Mouse (Mus musculus) heart, embryonic 10.5 days (tissue): ENCODE results near the gene Tmem19. TPM values are rescaled to one million over a fixed set of nuclear protein-coding genes. Genes with fewer than 3 reads are reported as not detected.
"Not testable (repeated sequence)": the region's sequence is repeated elsewhere in the genome, so short reads cannot be mapped to it uniquely, and the experiment has no call there.

Experiments
- DNase-seq: peaks from one replicate; pipeline ENCODE4 v3.0.0-alpha.2; 2017; ENCODE audit warnings: low spot score
- H3K27ac ChIP-seq: fragments of 300-500 bp; sonication (generic); 2 replicates; pipeline ENCODE4 v1.5.1; 2016; ENCODE audit warnings: mild to moderate bottlenecking
- H3K27me3 ChIP-seq: fragments of 300-500 bp; sonication (generic); 2 replicates; pipeline ENCODE4 v1.6.1; 2016; ENCODE audit warnings: mild to moderate bottlenecking; ENCODE audit not compliant: poor library complexity, insufficient read depth, severe bottlenecking
- H3K36me3 ChIP-seq: fragments of 300-500 bp; sonication (generic); 2 replicates; pipeline ENCODE4 v1.6.1; 2016; ENCODE audit warnings: mild to moderate bottlenecking, moderate library complexity
- H3K4me1 ChIP-seq: fragments of 300-500 bp; sonication (generic); 2 replicates; pipeline ENCODE4 v1.6.1; 2016; ENCODE audit warnings: mild to moderate bottlenecking
- H3K4me3 ChIP-seq: fragments of 300-500 bp; sonication (generic); 2 replicates; pipeline ENCODE4 v1.5.1; 2016; ENCODE audit warnings: mild to moderate bottlenecking, moderate library complexity
- H3K9me3 ChIP-seq: fragments of 300-500 bp; sonication (generic); 2 replicates; pipeline ENCODE4 v1.6.1; 2016; ENCODE audit warnings: mild to moderate bottlenecking, moderate library complexity
- WGBS: fragments of 180-500 bp; shearing (Covaris S2); methylation state at CpG from one replicate; pipeline ENCODE4 v1.1.7; 2016; 5-methylcytosine and 5-hydroxymethylcytosine counted together
- polyA plus RNA-seq: library from polyadenylated mRNA; unstranded; fragments of >200 nt; fragmentation: Nextera tagmentation; extraction: Ambion mirVana; gene quantifications from 2 replicates; pipeline ENCODE4 v1.2.1, GENCODE M21; 2016

Gene Tmem19
- polyA plus RNA-seq, 1 experiment from 2014 or later, result 25.9 TPM

- Histone ChIP-seq H3K4me3 (no peak overlapping the region), H3K9me3 (no peaks in the 10 kb centered on the region), H3K36me3 (peaks cover 13% of the 10 kb centered on the region; the same call in 1 of the 2 replicates), H3K4me1 (no peaks in the 10 kb centered on the region; the same call in 1 of the 2 replicates), H3K27me3 (no peaks in the 10 kb centered on the region), H3K27ac (no peak overlapping the region)
- WGBS, result 73% methylated on average over 4 of the region's 4 CpGs
- DNase-seq, result no peak
These were observed 25.4 kb downstream of the Tmem19 start for GRCm38 (mm10) chr10:115336901-115337300.

GRCm38 (mm10) chr10:115333528-115333927 is 28.8 kb downstream of the Tmem19 start:
- DNase-seq, result peak; percentile 52
- Histone ChIP-seq H3K27ac (no peak overlapping the region), H3K4me1 (no peaks in the 10 kb centered on the region; the same call in 1 of the 2 replicates), H3K36me3 (no peaks in the 10 kb centered on the region), H3K4me3 (no peak overlapping the region), H3K27me3 (no peaks in the 10 kb centered on the region), H3K9me3 (no peaks in the 10 kb centered on the region)
- WGBS, result 75% methylated on average over 9 of the region's 9 CpGs

GRCm38 (mm10) chr10:115332997-115333396 is 29.3 kb downstream of the Tmem19 start:
- no peaks in the 10 kb centered on the region; the same call in 1 of the 2 replicates for H3K4me1 ChIP-seq
- H3K4me3 ChIP-seq, result no peak overlapping the region
- WGBS, result 65% methylated on average over 4 of the region's 4 CpGs
- H3K27me3 ChIP-seq, result no peaks in the 10 kb centered on the region
- H3K27ac ChIP-seq, result no peak overlapping the region
- H3K36me3 ChIP-seq, result no peaks in the 10 kb centered on the region
- H3K9me3 ChIP-seq, result no peaks in the 10 kb centered on the region
- DNase-seq, result no peak

GRCm38 (mm10) chr10:115332420-115332952 is 29.8 kb downstream of the Tmem19 start:
- no peaks in the 10 kb centered on the region for H3K27me3 ChIP-seq
- DNase-seq, result peak; percentile 41
- no peaks in the 10 kb centered on the region for H3K36me3 ChIP-seq
- no peaks in the 10 kb centered on the region for H3K9me3 ChIP-seq
- no peak overlapping the region for H3K27ac ChIP-seq
- no peaks in the 10 kb centered on the region; the same call in 1 of the 2 replicates for H3K4me1 ChIP-seq
- WGBS, result 78% methylated on average over 8 of the region's 8 CpGs
- no peak overlapping the region for H3K4me3 ChIP-seq

GRCm38 (mm10) chr10:115329010-115329530 is 33.2 kb downstream of the Tmem19 start:
- Histone ChIP-seq H3K27ac (no peak overlapping the region), H3K27me3 (no peaks in the 10 kb centered on the region), H3K36me3 (no peaks in the 10 kb centered on the region), H3K4me1 (no peaks in the 10 kb centered on the region; the same call in 1 of the 2 replicates), H3K4me3 (no peak overlapping the region), H3K9me3 (no peaks in the 10 kb centered on the region)
- no peak for DNase-seq
- WGBS, result 68% methylated on average over 3 of the region's 3 CpGs

GRCm38 (mm10) chr10:115328514-115328913 is 33.8 kb downstream of the Tmem19 start:
- H3K36me3 ChIP-seq, result no peaks in the 10 kb centered on the region
- 67% methylated on average over 6 of the region's 6 CpGs for WGBS
- H3K27ac ChIP-seq, result no peak overlapping the region
- H3K27me3 ChIP-seq, result no peaks in the 10 kb centered on the region
- no peaks in the 10 kb centered on the region; the same call in 1 of the 2 replicates for H3K4me1 ChIP-seq
- DNase-seq, result peak; percentile 52
- no peaks in the 10 kb centered on the region for H3K9me3 ChIP-seq
- H3K4me3 ChIP-seq, result no peak overlapping the region

- 10% methylated on average over 6 of the region's 6 CpGs for WGBS
- no peaks in the 10 kb centered on the region for H3K4me1 ChIP-seq
- DNase-seq, result peak; percentile 75
These were observed 39.0 kb downstream of the Tmem19 start for GRCm38 (mm10) chr10:115323295-115323694.

GRCm38 (mm10) chr10:115321317-115322035 is 40.8 kb downstream of the Tmem19 start:
- Histone ChIP-seq H3K27me3 (no peaks in the 10 kb centered on the region), H3K36me3 (no peaks in the 10 kb centered on the region), H3K4me3 (no peak overlapping the region), H3K27ac (no peak overlapping the region), H3K4me1 (peaks cover under 1% of the 10 kb centered on the region; the same call in 1 of the 2 replicates), H3K9me3 (no peaks in the 10 kb centered on the region)
- DNase-seq, result peak; percentile 53
- 76% methylated on average over 5 of the region's 5 CpGs for WGBS

More at GRCm38 (mm10) chr10:115323295-115323694, 39.0 kb downstream of the Tmem19 start:
- Histone ChIP-seq H3K27ac (no peak overlapping the region), H3K27me3 (no peaks in the 10 kb centered on the region), H3K36me3 (no peaks in the 10 kb centered on the region), H3K4me3 (no peak overlapping the region), H3K9me3 (no peaks in the 10 kb centered on the region)

- WGBS, result 58% methylated on average over 3 of the region's 3 CpGs
- DNase-seq, result peak; percentile 30
- H3K27ac ChIP-seq, H3K9me3 ChIP-seq, H3K36me3 ChIP-seq, H3K27me3 ChIP-seq, H3K4me3 ChIP-seq: not testable (repeated sequence)
- H3K4me1 ChIP-seq, result peaks cover 11% of the 10 kb centered on the region
These were observed 43.9 kb downstream of the Tmem19 start for GRCm38 (mm10) chr10:115318388-115318787.

- Histone ChIP-seq H3K36me3 (no peaks in the 10 kb centered on the region), H3K4me1 (peaks cover 30% of the 10 kb centered on the region), H3K27me3 (no peaks in the 10 kb centered on the region), H3K4me3 (peak overlapping the region; percentile 93), H3K9me3 (no peaks in the 10 kb centered on the region), H3K27ac (peak overlapping the region; percentile 98)
- 54% methylated on average over 11 of the region's 11 CpGs for WGBS
- peak; percentile 57 for DNase-seq
These were observed 46.0 kb downstream of the Tmem19 start for GRCm38 (mm10) chr10:115316313-115316712.

GRCm38 (mm10) chr10:115315473-115316171 is 46.7 kb downstream of the Tmem19 start, which contains the start of gene Rab21:
Gene Rab21 (minus strand): TSS chr10:115315594.
- Histone ChIP-seq H3K27ac (peak within 1 kb of the TSS; percentile 98), H3K36me3 (no peaks in the 10 kb centered on the region), H3K4me3 (peak within 1 kb of the TSS; percentile 93), H3K9me3 (no peaks in the 10 kb centered on the region), H3K27me3 (no peaks in the 10 kb centered on the region), H3K4me1 (peaks cover 37% of the 10 kb centered on the region)
- WGBS, result under 1% methylated on average over 48 of the region's 48 CpGs
- DNase-seq, result peak; percentile 97

GRCm38 (mm10) chr10:115314582-115315452 is 47.5 kb downstream of the Tmem19 start:
- 3% methylated on average over 52 of the region's 73 CpGs for WGBS
- Histone ChIP-seq H3K9me3 (no peaks in the 10 kb centered on the region), H3K36me3 (no peaks in the 10 kb centered on the region), H3K27ac (peak overlapping the region; percentile 98), H3K4me1 (peaks cover 44% of the 10 kb centered on the region), H3K27me3 (no peaks in the 10 kb centered on the region), H3K4me3 (peak overlapping the region; percentile 93)
- DNase-seq, result peak; percentile 80
